Mouse (Mus musculus) lung, postnatal 0 days (tissue): ENCODE results near the gene Clic1. TPM values are rescaled to one million over a fixed set of nuclear protein-coding genes. Genes with fewer than 3 reads are reported as not detected.
A peak's percentile ranks its signal among the peaks of the same experiment; 100 is the strongest.

Experiments used
- ATAC-seq: fragments of 200-750 bp; cut with Nextera tagmentation; 2 replicates; pipeline ENCODE4 v1.8.0; 2017; ENCODE audit warnings: moderate library complexity
- DNase-seq: peaks from one replicate; pipeline ENCODE4 v3.0.0-alpha.2; 2016; ENCODE audit warnings: low spot score
- H3K27ac ChIP-seq: fragments of 300-500 bp; sonication (generic); 2 replicates; pipeline ENCODE4 v1.5.1; 2014; ENCODE audit warnings: antibody characterized with exemption, mild to moderate bottlenecking, low read length, mixed read lengths
- H3K27me3 ChIP-seq: fragments of 300-500 bp; sonication (generic); replicated peaks from 2 replicates; pipeline ENCODE4 v1.6.1; 2014; ENCODE audit warnings: low read length, mixed read lengths; ENCODE audit not compliant: insufficient read depth
- H3K36me3 ChIP-seq: fragments of 300-500 bp; sonication (generic); 2 replicates; pipeline ENCODE4 v1.6.1; 2014; ENCODE audit warnings: low read length, mixed read lengths; ENCODE audit not compliant: insufficient read depth
- H3K4me1 ChIP-seq: fragments of 300-500 bp; sonication (generic); 2 replicates; pipeline ENCODE4 v1.6.1; 2014; ENCODE audit warnings: antibody characterized with exemption, low read depth, low read length, mixed read lengths; ENCODE audit not compliant: insufficient read depth
- H3K4me2 ChIP-seq: fragments of 300-500 bp; sonication (generic); replicated peaks from 2 replicates; pipeline ENCODE4 v1.6.1; 2014; ENCODE audit warnings: low read depth, mild to moderate bottlenecking, low read length, moderate library complexity, mixed read lengths
- H3K4me3 ChIP-seq: fragments of 300-500 bp; sonication (generic); 2 replicates; pipeline ENCODE4 v1.5.1; 2014; ENCODE audit warnings: low read depth, low read length
- H3K9ac ChIP-seq: fragments of 300-500 bp; sonication (generic); replicated peaks from 2 replicates; pipeline ENCODE4 v1.6.1; 2014; ENCODE audit warnings: low read depth, mild to moderate bottlenecking
- H3K9me3 ChIP-seq: fragments of 300-500 bp; sonication (generic); 2 replicates; pipeline ENCODE4 v1.6.1; 2016; ENCODE audit warnings: low read length, mixed read lengths
- CTCF ChIP-seq: IDR thresholded peaks from 2 replicates; pipeline ENCODE4 v1.5.1; 2016; ENCODE audit warnings: antibody characterized with exemption, mild to moderate bottlenecking
- EP300 ChIP-seq: IDR thresholded peaks from 2 replicates; pipeline ENCODE4 v1.6.1; 2016; ENCODE audit warnings: antibody characterized with exemption, mild to moderate bottlenecking, control low read depth
- WGBS: fragments of 180-500 bp; shearing (Covaris S2); extraction: QIAGEN DNeasy Blood & Tissue Kit; methylation state at CpG from one replicate; pipeline ENCODE4 v1.1.7; 2014; 5-methylcytosine and 5-hydroxymethylcytosine counted together
- polyA plus RNA-seq: library from polyadenylated mRNA; unstranded; fragments of >200 nt; fragmentation: Nextera tagmentation; extraction: Ambion mirVana; gene quantifications from 2 replicates; pipeline ENCODE4 v1.2.1, GENCODE M21; 2015

Clic1 gene
- polyA plus RNA-seq, 1 experiment from 2014 or later = 355 TPM

DNA sequence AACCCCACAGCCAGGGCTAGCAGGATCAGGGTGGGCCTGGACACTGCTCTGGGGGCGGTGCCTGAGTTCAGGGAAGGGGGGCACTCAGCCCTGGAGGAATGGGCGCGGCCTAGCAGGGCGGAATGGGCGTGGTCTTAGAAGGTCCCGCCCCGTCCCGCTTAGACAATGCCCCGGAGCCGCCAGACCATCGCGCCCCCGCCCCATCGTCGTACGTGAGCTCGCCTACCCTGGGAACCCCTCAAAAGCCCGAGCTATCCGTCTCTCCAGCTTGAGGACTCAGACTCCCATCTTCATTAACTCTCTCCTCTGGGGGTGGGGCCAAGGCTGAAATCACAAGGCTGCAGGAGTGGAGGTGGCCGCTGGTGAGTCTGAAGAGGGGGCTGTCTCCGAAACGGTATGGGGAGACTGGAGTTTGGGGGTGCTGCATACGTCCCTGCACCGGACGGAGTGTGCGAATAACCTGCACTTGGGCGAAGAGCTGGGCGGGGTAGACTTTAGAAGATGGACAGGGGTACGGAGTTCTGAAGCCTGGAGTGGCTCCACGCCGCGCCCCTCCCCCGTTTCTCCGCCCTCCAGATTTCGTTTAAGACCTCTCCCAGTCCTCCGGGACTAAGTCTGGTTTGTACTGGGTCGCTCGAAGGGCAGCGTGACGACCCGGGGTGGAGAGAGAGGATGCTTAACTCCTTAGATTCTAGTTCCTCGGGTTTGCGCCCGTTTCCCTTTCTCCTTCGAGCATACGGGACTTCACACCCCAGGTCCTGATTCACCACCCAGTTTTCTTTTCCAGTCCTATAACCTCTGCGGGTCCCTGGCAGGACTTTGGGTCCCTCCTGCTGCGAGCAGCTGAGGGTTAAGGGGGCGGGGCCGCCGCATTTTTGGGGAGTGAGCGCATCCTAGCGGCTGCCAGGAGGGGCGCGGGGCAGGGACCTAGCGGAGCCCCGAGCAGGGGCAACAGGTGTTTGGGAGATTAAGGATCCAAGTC lies 9.4 kb downstream of the Clic1 start, which contains the start of gene Ddah2:
Gene Ddah2, plus strand, starts transcription at position 125 of the 982 bp plus-strand sequence.
- peak within 1 kb of the TSS; percentile 71 for H3K4me3 ChIP-seq
- WGBS = under 1% methylated on average over 56 of the region's 57 CpGs
- peak; percentile 93 for ATAC-seq

GRCm38 (mm10) chr17:35060071-35060470 lies 10.3 kb downstream of the Clic1 start:
- TF ChIP-seq CTCF = no peak
- TF ChIP-seq EP300 = no peak
- WGBS = 21% methylated on average over 14 of the region's 14 CpGs
- H3K27me3 ChIP-seq = no peaks in the 10 kb centered on the region
- H3K4me3 ChIP-seq = peak overlapping the region; percentile 71
- H3K27ac ChIP-seq = no peak overlapping the region; the same call in 1 of the 2 replicates
- peaks cover 24% of the 10 kb centered on the region; the same call in 1 of the 2 replicates for H3K36me3 ChIP-seq
- ATAC-seq (no peak), DNase-seq (no peak)
- H3K9ac ChIP-seq = peak overlapping the region; percentile 63
- H3K9me3 ChIP-seq = no peaks in the 10 kb centered on the region
- H3K4me2 ChIP-seq = peak overlapping the region; percentile 70
- H3K4me1 ChIP-seq = peaks cover 7% of the 10 kb centered on the region

More for the DNA sequence above, 9.4 kb downstream of the Clic1 start, which contains the start of gene Ddah2:
- Histone ChIP-seq H3K27me3 (no peaks in the 10 kb centered on the region), H3K4me1 (peaks cover 7% of the 10 kb centered on the region), H3K4me2 (peak within 1 kb of the TSS; percentile 70), H3K27ac (peak within 1 kb of the TSS; percentile 88), H3K36me3 (peaks cover 29% of the 10 kb centered on the region; the same call in 1 of the 2 replicates), H3K9me3 (no peaks in the 10 kb centered on the region), H3K9ac (peak within 1 kb of the TSS; percentile 63)
- DNase-seq = peak; percentile 96
- TF ChIP-seq EP300 (no peak), CTCF (peak; percentile 79)

GRCm38 (mm10) chr17:35060737-35061297 lies 11.1 kb downstream of the Clic1 start:
- TF ChIP-seq EP300 (no peak), CTCF (no peak)
- Histone ChIP-seq H3K4me1 (peaks cover 12% of the 10 kb centered on the region), H3K27me3 (no peaks in the 10 kb centered on the region), H3K4me3 (no peak overlapping the region), H3K27ac (no peak overlapping the region), H3K36me3 (peaks cover 16% of the 10 kb centered on the region; the same call in 1 of the 2 replicates), H3K9me3 (no peaks in the 10 kb centered on the region), H3K4me2 (peak overlapping the region; percentile 70; the same call in 1 of the 2 replicates), H3K9ac (no peak overlapping the region)
- DNase-seq (peak; percentile 46), ATAC-seq (no peak)
- 63% methylated on average over 22 of the region's 22 CpGs for WGBS

- H3K4me2 ChIP-seq = no peak overlapping the region
- no peak overlapping the region for H3K9ac ChIP-seq
- no peak overlapping the region for H3K27ac ChIP-seq
- 0 out of 2 replicates have a peak, but pooled peaks cover 1% of the 10 kb centered on the region for H3K27me3 ChIP-seq
- no peak for TF ChIP-seq CTCF
- TF ChIP-seq EP300 = no peak
- no peaks in the 10 kb centered on the region for H3K9me3 ChIP-seq
- H3K4me3 ChIP-seq = no peak overlapping the region
- H3K36me3 ChIP-seq = peaks cover 14% of the 10 kb centered on the region; the same call in 1 of the 2 replicates
- no peak for ATAC-seq
- no peak for DNase-seq
- H3K4me1 ChIP-seq = peaks cover 12% of the 10 kb centered on the region
- WGBS = 77% methylated on average over 8 of the region's 8 CpGs
These were observed 11.5 kb downstream of the Clic1 start for GRCm38 (mm10) chr17:35061299-35061698.

DNA sequence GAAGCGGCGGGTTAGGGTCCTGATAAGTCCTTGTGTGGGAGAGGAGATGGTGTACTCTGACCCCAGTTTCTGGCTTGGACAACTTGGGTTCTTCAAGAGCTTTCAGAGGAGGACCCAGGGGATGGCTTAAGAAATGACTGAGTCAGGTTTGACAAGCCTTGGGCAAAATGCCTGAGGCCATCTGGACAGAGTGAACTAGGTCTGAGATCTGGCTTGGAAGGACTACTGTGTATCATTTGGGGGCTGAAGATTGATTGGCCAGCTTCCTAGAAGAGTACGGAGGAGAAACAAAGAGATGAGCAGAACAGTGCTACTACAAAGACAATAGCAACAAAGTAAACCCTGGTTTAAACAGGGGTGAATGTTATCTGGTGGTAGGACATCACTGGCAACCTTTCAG lies 13.7 kb downstream of the Clic1 start:
- no peaks in the 10 kb centered on the region for H3K9me3 ChIP-seq
- H3K4me2 ChIP-seq = no peak overlapping the region
- DNase-seq = no peak
- H3K4me1 ChIP-seq = peaks cover 12% of the 10 kb centered on the region
- no peak overlapping the region for H3K4me3 ChIP-seq
- TF ChIP-seq CTCF (no peak), EP300 (no peak)
- H3K27me3 ChIP-seq = 0 out of 2 replicates have a peak, but pooled peaks cover 3% of the 10 kb centered on the region
- WGBS = 74% methylated on average over 3 of the region's 3 CpGs
- ATAC-seq = no peak
- H3K36me3 ChIP-seq = peaks cover 7% of the 10 kb centered on the region; the same call in 1 of the 2 replicates
- H3K9ac ChIP-seq = no peak overlapping the region
- peak overlapping the region; percentile 83; the same call in 1 of the 2 replicates for H3K27ac ChIP-seq
